ENCODE assay signal across 13 mouse cellular contexts in the genomic region with DNA sequence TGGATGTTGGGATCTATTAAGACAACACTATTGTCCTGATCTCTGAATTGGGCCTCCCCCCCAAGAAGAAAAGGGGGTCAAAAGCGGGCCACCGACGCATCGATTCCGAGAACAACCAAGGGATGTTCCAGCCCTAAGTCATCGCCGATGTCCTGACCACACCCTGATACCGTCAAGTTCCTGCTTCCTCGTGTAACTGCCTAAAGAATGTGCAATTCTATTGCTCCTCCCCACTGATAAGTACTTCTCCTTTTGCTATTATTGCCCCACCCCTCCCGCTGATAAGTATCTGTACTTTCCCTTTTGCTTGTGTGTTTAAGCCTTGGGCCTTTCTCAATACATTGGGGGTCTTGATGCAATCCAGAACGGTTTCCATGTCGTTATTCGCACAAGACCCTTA. TPM values are rescaled to one million over a fixed set of nuclear protein-coding genes. Genes with fewer than 3 reads are reported as not detected.
"Had no signal": no experiment of that assay in that cellular context is flagged by ENCODE, and none has a peak within 500 bp of the region (broad histone marks: within the 10 kb centered on the region; RNA-seq: fewer than 3 reads in every experiment).

No protein-coding gene starts in this region.

RNA-seq across cellular contexts. Expression of gene Gm49340, which starts 8.5 kb away (rescaled TPM):
- total RNA-seq: neutrophil, adult 5-6 weeks had no signal
- polyA plus RNA-seq: neural tube, embryonic 13.5 days; neural tube, embryonic 14.5 days; neural tube, embryonic 15.5 days; spleen, adult 2 months; stomach, embryonic 14.5 days; stomach, embryonic 15.5 days; stomach, embryonic 16.5 days; stomach, postnatal 0 days; thymus, adult 2 months; thymus, postnatal 0 days; urinary bladder, adult 2 months had no signal

RNA-seq across cellular contexts. Expression of gene Spata22, which starts 8.5 kb away (rescaled TPM):
- total RNA-seq: neutrophil, adult 5-6 weeks had no signal
- polyA plus RNA-seq: neural tube, embryonic 14.5 days; spleen, adult 2 months; stomach, embryonic 14.5 days; stomach, postnatal 0 days; thymus, adult 2 months; thymus, postnatal 0 days had no signal

RNA-seq across cellular contexts. Expression of gene Olfr20, which starts 29.5 kb away (rescaled TPM):
- total RNA-seq: neutrophil, adult 5-6 weeks had no signal
- polyA plus RNA-seq: neural tube, embryonic 13.5 days; neural tube, embryonic 14.5 days; neural tube, embryonic 15.5 days; spleen, adult 2 months; stomach, embryonic 14.5 days; stomach, embryonic 15.5 days; stomach, embryonic 16.5 days; stomach, postnatal 0 days; thymus, postnatal 0 days had no signal

RNA-seq across cellular contexts. Expression of gene Olfr376, which starts 50.0 kb away (rescaled TPM):
- total RNA-seq: neutrophil, adult 5-6 weeks had no signal
- polyA plus RNA-seq: neural tube, embryonic 13.5 days; neural tube, embryonic 14.5 days; neural tube, embryonic 15.5 days; spleen, adult 2 months; stomach, embryonic 14.5 days; stomach, embryonic 15.5 days; stomach, embryonic 16.5 days; stomach, postnatal 0 days; testis, adult 2 months; thymus, adult 2 months; thymus, postnatal 0 days; urinary bladder, adult 2 months had no signal
